Mouse (Mus musculus) CD4-positive, CD25-positive, alpha-beta regulatory T cell, adult 4 months (primary cell): ENCODE data around the gene Pfkfb2. TPM values are rescaled to one million over a fixed set of nuclear protein-coding genes. Genes with fewer than 3 reads are reported as not detected.

ENCODE experiments used
- ATAC-seq: one replicate; pipeline ENCODE4 v1.8.0; 2017
- polyA plus RNA-seq, 2 experiments: library from polyadenylated mRNA; unstranded; fragments of 100-300 nt; shearing (Covaris generic); gene quantifications; one replicate each; pipeline ENCODE4 v1.2.1; 2017

Pfkfb2 gene
- polyA plus RNA-seq, 2 experiments from 2014 or later = 2.2 to 5.2 TPM

- ATAC-seq = no peak
Measured at GRCm38 (mm10) chr1:130737411-130737881, 8.4 kb upstream of the Pfkfb2 start.

- ATAC-seq = no peak
Measured at GRCm38 (mm10) chr1:130734852-130735251, 5.8 kb upstream of the Pfkfb2 start.

GRCm38 (mm10) chr1:130734452-130734851, 5.4 kb upstream of the Pfkfb2 start:
- no peak for ATAC-seq

GRCm38 (mm10) chr1:130733671-130734070, 4.6 kb upstream of the Pfkfb2 start:
- ATAC-seq = no peak

- no peak for ATAC-seq
Measured at GRCm38 (mm10) chr1:130732706-130733658, 3.9 kb upstream of the Pfkfb2 start.

GRCm38 (mm10) chr1:130731741-130732337, 2.8 kb upstream of the Pfkfb2 start, which contains the start of gene AA986860:
TSS of gene AA986860 (plus strand) at chr1:130731976.
- no peak for ATAC-seq

GRCm38 (mm10) chr1:130728708-130729107, 345 bp downstream of the Pfkfb2 start:
- no peak for ATAC-seq

GRCm38 (mm10) chr1:130728070-130728469, 983 bp downstream of the Pfkfb2 start:
- no peak for ATAC-seq

- no peak for ATAC-seq
Measured at GRCm38 (mm10) chr1:130726396-130726795, 2.7 kb downstream of the Pfkfb2 start.

GRCm38 (mm10) chr1:130724206-130724605, 4.8 kb downstream of the Pfkfb2 start:
- ATAC-seq = no peak

- peak; percentile 70 for ATAC-seq
Measured at GRCm38 (mm10) chr1:130717291-130717871, 11.7 kb downstream of the Pfkfb2 start, which contains the start of gene Yod1. TSS of gene Yod1 (plus strand) at chr1:130717327.

GRCm38 (mm10) chr1:130716513-130717290, 12.4 kb downstream of the Pfkfb2 start:
- no peak for ATAC-seq

GRCm38 (mm10) chr1:130716218-130716512, 12.9 kb downstream of the Pfkfb2 start:
- no peak for ATAC-seq

- ATAC-seq = peak; percentile 87
Measured at GRCm38 (mm10) chr1:130715561-130716217, 13.4 kb downstream of the Pfkfb2 start, which contains the start of gene Gm29427. TSS of gene Gm29427 (minus strand) at chr1:130715799.

- no peak for ATAC-seq
Measured at GRCm38 (mm10) chr1:130714046-130714445, 15.0 kb downstream of the Pfkfb2 start.

- no peak for ATAC-seq
Measured at GRCm38 (mm10) chr1:130710283-130711080, 18.6 kb downstream of the Pfkfb2 start.

GRCm38 (mm10) chr1:130703613-130704012, 25.4 kb downstream of the Pfkfb2 start:
- no peak for ATAC-seq

- ATAC-seq = no peak
Measured at GRCm38 (mm10) chr1:130701976-130702375, 27.1 kb downstream of the Pfkfb2 start.

GRCm38 (mm10) chr1:130699937-130700633, 29.0 kb downstream of the Pfkfb2 start:
- no peak for ATAC-seq

- ATAC-seq = no peak
Measured at GRCm38 (mm10) chr1:130698601-130699000, 30.5 kb downstream of the Pfkfb2 start.
